Mouse (Mus musculus): Measurements from ENCODE around the gene BC005561. TPM values are rescaled to one million over a fixed set of nuclear protein-coding genes. Genes with fewer than 3 reads are reported as not detected.

BC005561 gene
- polyA plus RNA-seq (2014; fragmentation: Illumina TruSeq; extraction: RNeasy Lipid Tissue Mini Kit (QIAGEN cat#74804); ENCODE audit: low read depth, low replicate concordance): 2.6 TPM

GRCm38 (mm10) chr5:104508195-104508891 is at the start of gene BC005561:
TSS of gene BC005561 (plus strand) at chr5:104508352.

GRCm38 (mm10) chr5:104458832-104459705 is 49.1 kb upstream of the BC005561 start, which contains the start of gene Pkd2:
TSS of gene Pkd2 (plus strand) at chr5:104459450.

Other genes with a start within 250 kb of the BC005561 start
- gene Ibsp, start 209.2 kb upstream of the BC005561 start, polyA plus RNA-seq (2014; fragmentation: Illumina TruSeq; extraction: RNeasy Lipid Tissue Mini Kit (QIAGEN cat#74804); ENCODE audit: low read depth, low replicate concordance): not detected
- gene Mepe, start 183.0 kb upstream of the BC005561 start, polyA plus RNA-seq (2014; fragmentation: Illumina TruSeq; extraction: RNeasy Lipid Tissue Mini Kit (QIAGEN cat#74804); ENCODE audit: low read depth, low replicate concordance): not detected
- gene Spp1, start 73.2 kb upstream of the BC005561 start, polyA plus RNA-seq (2014; fragmentation: Illumina TruSeq; extraction: RNeasy Lipid Tissue Mini Kit (QIAGEN cat#74804); ENCODE audit: low read depth, low replicate concordance): 1.1 TPM
- gene Pkd2, start 48.9 kb upstream of the BC005561 start, polyA plus RNA-seq (2014; fragmentation: Illumina TruSeq; extraction: RNeasy Lipid Tissue Mini Kit (QIAGEN cat#74804); ENCODE audit: low read depth, low replicate concordance): 21.1 TPM

Measured in heart, adult 10 weeks (tissue).